Mouse (Mus musculus): ENCODE measurements at regions not wholly inside any gene's neighbourhood (a gene's known extent, or its start where the extent isn't known, plus 50 kb on each side); places are given as distances from the start of the nearest gene placed in this dataset.

- DNase-seq: peak in 1 of 2 experiments; percentile 19
Measured at GRCm38 (mm10) chrX:145672776-145673175, 167.8 kb upstream of the Amot start.

- DNase-seq: no peak
Measured at GRCm38 (mm10) chrX:145651647-145652046, 146.7 kb upstream of the Amot start.

- DNase-seq: no peak
Measured at GRCm38 (mm10) chrX:145619649-145620048, 114.7 kb upstream of the Amot start.

- no peak for DNase-seq
Measured at GRCm38 (mm10) chrX:145602085-145602484, 97.1 kb upstream of the Amot start.

- no peak for DNase-seq
Measured at GRCm38 (mm10) chrX:145590733-145591132, 85.8 kb upstream of the Amot start.

- DNase-seq: no peak
Measured at GRCm38 (mm10) chrX:145567528-145567927, 62.5 kb upstream of the Amot start.

- DNase-seq: no peak
Measured at GRCm38 (mm10) chrX:145567073-145567472, 62.1 kb upstream of the Amot start.

GRCm38 (mm10) chrX:145558881-145559280 is 53.9 kb upstream of the Amot start:
- DNase-seq: no peak
